Mouse (Mus musculus) liver, adult (tissue): Measurements from ENCODE around the gene Kif17.

ENCODE experiments used
- GATA4 ChIP-seq: IDR thresholded peaks from 2 replicates; pipeline ENCODE4 v1.6.1; 2014; ENCODE audit warnings: mild to moderate bottlenecking, low read length; ENCODE audit not compliant: insufficient replicate concordance

Kif17 gene

DNA sequence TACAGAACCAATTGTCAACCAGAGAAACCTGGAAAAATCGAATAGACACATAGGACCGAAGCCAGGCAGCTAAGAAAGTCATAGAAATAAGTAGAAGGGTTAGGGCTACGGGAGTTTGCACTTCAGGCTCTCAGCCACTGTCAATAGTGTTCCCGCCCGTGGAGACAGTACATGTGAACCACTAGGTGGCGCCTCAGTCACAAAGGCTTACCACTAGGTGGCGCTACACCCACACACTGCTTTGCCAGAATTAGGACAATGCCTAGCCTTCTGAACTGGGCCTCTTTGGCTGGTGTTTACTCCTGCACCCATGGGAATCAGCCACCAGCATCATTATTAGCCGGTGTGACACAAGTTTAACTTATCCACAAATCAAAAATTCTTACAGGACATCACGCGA lies 69.3 kb downstream of the Kif17 start:
- no peak for TF ChIP-seq GATA4

DNA sequence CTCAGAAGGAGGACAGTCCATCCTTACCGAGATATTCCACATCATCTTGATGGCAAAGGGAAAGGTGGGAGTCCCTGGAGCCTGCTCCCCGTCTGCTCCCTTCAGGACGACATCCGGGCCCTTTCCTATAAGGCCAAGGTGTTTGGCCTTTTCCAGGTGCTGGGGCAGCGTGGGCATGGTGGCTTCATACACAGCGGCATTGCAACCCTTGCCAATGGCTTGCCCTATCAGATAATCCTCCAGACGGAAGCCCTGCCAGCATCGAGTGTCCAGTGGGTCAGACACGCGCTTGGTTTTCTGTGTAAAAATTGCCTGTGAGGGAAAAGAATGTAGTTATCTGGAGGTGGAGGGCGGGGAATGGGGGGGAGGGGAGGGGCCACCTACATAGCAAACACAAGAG lies 70.5 kb downstream of the Kif17 start:
- TF ChIP-seq GATA4: no peak

DNA sequence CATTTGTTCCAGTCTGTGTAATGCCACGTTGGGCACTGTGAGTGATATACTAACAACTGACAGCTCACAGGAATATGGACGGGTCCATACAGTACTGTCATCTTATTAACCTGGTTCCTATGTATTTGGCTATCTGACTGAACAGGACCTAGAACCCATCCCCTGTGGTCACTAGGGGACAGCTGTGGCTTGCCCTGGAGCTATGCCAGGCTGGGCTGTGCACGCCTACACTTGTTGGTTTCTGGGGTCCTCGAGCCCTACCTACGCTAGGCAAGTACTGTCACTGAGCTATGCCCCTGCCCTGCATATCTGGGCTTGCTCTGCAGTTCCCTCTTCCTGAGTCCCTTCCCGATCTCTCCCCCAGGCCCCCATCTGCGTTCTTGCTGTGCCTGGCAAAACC lies 71.3 kb downstream of the Kif17 start:
- TF ChIP-seq GATA4: no peak

DNA sequence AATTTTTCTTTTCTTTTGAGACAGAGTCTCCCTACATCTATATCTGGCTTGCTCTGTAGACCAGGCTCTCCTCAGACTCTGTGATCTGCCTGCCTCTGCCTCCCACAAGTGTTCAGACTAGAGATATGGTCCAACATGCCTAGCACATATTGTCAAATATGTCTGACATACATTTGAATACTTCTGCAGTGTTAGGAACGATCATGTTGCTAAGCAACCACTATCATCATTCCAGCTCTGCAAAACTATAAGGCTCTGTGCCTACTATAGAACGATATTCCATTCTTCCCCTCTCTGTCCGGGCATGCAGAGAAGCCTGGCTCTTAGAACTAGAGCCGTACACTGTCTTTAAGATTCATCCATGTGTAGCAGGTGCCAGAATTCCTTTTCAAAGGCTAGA lies 72.5 kb downstream of the Kif17 start:
- no peak for TF ChIP-seq GATA4

DNA sequence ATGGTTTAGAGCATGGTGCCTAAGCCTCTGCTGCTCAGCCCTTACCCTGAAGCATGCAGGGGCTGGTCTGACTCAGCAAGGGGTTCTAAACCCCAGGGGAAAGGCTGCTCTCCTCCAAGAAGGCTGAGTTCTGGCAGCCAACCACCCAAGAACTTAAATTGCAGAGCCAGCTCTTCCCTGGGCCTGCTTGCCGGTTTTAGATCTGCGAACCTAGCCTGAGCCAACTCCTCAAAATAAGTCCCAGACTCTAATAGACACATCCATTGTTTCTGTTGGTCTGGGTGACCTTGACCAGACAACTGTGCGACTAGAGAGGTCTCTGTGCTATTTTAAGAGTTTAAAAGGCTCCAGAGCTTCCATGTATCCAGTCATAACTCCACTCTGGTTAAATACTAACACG lies 73.5 kb downstream of the Kif17 start:
- TF ChIP-seq GATA4: no peak

DNA sequence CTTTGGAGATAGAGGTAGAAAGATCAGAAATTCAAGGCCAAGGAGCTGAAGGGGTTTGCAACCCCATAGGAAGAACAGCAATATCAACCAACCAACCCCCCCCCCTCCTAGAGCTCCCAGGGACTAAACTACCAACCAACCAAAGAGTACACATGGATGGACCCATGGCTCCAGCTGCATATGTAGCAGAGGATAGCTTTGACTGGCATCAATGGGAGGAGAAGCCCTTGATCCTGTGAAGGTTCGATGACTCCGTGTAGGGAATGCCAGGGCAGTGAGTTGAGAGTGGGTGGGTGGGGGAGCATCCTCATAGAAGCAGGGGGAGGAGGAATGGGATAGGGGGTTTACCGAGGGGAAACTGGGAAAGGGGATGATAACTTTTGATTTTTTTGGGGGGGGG lies 74.2 kb downstream of the Kif17 start:
- no peak for TF ChIP-seq GATA4

DNA sequence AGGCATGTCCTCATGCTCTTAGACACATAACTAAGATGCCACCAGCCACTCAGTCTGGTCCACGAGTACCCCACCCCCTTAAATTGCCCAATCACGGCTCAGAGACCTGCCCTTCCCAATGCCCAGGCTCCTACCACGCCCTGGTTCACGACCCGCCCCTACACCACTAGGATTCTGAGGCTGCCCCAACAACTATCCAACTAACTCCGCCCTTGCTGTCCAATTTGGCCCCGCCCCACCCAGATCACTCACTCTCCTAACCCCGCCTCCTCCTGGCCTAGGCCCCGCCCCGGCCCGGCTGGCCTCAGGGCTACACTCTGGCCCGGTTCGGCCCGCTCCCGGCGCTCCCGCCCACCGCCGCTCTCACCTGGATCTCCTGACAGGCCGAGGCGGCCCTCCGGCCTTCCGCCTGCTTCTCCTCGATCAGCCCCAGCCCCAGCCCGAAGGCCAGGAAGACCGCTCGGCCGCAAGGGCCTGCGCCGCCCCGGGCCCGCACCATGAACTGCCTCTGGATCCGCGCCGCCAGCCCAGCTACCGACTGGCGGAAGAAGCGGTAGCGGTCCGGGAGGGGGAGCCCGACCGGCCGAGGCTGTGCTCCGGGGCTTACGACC lies 75.3 kb downstream of the Kif17 start:
- no peak for TF ChIP-seq GATA4

DNA sequence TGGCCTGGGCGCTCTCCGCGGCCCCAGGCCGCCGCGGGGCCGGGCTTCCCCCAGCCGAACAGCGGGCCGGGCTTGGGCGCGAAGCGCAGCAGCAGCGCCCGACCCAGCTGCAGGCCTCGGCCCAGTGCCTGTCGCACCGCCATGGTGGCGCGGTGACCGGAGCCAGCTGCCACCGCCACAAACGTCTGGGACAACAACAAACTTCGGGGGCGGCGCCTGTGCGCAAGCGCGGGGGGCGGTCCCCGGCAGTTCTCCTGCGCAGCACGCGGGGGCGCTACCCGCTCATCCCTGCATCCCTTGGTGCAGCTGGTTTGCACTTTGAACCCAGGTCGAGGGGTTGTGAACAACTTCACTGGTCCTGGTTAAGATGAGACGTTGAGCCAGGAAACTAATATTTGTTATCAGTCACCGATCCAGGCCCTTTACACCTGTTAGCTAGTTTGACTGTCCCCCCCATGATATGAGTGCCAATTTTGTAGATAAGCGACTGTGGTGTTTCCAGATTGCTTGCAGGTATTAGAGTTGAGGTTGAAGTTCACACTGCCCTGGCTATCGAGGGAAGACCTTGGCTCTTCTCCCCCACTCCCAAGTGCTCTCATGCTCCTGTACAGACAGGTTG lies 76.0 kb downstream of the Kif17 start, which contains the start of gene Pink1:
Pink1 (minus strand) TSS at position 231 of the 619 bp plus-strand sequence.
- peak; percentile 93 for TF ChIP-seq GATA4

DNA sequence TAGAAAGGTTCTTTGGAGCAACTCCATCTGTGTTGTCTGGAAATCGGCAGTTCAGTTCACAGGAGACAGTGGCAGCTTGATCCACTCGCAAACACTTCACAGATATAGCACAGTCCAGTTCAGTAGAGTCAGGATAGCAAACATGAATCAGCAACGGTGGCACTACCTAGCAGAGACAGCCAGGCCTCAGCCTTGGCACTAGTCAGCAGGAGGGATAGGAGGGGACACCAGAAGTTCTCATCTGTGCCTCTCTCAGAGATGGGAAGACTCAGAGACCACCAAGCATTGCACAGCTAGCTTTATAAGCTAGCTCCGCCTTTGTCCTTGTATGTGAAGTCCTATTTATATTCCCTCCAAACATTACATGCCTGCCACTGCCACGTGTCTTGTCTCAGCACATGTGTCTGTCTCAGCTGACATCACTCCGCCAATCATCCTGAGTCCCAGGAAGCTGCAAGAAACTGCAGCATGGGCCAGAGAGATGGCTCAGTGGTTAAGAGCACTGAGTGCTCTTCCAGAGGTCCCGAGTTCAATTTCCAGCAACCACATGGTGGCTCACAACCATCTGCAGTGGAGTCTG lies 77.7 kb downstream of the Kif17 start:
- TF ChIP-seq GATA4: no peak

DNA sequence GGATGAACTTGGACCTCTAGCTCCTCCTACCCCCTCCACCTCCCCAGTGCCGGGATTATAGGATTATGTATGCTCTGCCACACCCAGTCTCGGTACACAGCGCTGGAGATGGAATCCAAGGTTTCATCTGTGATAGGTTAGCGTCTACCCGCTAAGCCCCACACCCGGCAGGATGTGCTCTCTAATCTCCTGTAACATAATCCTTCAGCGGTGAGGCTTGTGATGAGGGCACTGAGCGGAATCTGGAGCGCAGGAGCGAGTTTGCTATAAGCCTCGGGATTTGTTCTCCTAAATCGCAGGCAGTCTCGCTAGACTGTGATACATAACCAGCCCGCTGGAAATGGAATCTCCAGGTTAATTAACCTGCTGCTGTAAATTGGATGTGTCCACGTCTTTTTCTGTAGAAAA lies 80.0 kb downstream of the Kif17 start:
- no peak for TF ChIP-seq GATA4

DNA sequence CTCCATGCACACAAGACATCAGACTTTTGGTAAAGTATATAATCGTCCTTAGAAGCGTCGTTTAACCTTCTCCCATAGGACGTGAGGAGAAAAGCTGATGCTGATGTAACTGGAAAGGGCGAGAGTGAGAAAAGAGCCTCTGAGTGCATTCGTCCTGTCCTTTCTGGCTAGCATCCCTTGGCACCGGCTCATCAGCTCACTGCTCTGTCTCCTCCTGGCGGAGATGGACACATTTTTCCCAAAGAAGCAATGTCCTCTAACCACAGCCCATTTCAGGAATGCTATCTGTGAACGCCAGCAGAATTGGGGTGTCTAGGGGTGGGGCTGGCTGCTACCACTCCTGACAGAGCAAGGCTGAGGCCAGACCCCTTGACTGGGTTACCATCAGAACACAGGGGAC lies 81.4 kb downstream of the Kif17 start:
- no peak for TF ChIP-seq GATA4

DNA sequence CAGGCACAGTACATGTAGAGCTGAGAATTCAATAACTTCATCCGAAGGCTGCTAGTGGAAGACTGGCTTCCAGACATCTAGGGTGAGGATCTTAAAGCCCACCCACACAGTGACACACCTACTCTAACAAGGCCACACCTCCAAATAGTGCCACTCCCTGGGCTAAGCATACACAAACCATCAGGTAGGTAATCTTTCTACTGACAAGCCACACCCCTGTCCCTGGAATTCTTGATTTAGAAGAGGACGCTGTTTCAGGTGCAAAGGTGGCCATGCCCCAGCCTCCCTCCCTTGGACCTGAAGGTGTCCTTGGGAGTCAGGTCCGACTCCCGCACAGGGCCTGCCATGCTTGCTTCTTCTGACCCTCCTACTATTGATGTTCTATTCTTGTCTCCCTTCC lies 82.9 kb downstream of the Kif17 start:
- TF ChIP-seq GATA4: no peak

DNA sequence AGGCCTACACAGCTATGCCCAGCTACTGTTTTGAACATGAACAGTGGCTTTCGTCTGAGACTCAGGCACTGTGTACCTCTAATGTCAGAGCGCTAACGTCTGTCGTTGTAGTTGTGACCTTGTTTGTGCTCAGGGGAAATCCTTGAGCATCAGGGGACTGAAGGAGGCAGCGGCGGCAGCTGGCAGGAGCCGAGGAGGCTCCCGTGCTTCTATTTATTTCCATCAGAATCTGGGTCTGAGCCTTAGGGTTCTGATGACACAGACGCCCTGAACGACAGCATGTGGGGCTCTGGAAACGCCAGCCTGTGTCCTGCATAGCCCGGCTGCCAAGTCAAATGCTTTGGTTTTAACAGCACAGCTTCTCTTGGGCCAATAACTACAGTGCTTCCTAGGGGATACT lies 84.8 kb downstream of the Kif17 start:
- TF ChIP-seq GATA4: no peak

DNA sequence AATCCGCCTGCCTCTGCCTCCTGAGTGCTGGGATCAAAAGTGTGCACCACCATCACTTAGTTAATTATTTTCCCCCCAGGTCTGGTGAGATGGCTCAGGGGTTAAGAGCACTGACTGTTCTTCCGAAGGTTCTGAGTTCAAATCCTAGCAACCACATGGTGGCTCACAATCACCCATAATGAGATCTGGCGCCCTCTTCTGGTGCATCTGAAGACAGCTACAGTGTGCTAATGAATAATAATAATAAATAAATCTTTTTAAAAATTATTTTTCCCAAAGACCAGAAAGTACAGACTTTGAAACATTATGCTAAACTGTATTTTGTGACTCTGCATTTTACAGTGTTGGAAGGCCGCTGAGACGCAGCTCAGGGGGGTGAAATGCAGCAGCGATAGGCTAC lies 85.4 kb downstream of the Kif17 start:
- no peak for TF ChIP-seq GATA4

DNA sequence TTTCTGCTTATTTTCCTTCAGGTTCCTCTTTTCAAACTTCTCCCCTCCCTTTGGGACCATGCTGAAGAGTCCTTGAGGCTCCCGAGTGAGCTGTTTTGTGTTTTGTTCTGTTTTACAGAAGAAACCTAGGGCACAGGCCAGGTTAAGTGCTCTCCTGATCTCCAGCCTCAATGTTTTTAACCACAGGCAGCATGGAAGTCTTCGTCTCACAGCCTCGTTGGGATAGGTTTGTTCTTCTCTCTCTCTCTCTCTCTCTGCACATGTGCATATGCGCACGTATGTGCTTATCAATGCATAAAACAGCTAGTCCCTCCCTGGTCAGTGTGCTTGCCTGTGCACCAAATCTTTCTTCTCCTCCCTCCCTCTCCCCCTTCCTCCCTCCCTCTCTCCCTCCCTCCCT lies 86.6 kb downstream of the Kif17 start:
- TF ChIP-seq GATA4: no peak

DNA sequence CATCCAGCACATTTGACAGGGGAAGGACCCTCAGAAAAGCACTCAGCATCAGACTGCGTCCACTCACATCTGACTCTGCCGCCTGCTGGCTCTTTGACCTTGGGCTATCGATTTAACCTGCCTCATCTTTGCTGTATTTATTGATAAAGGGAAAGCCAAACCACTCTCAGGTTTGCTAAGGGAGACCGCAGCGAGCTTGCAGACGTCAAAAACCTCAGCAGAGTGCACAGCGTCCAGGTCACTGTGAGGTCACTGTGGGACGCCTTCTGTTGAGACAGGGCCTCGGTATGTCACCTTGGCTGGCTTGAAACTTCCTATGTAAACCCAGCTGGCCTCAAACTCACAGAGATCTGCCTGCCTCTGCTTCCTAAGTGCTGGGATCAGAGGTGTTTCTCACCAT lies 87.1 kb downstream of the Kif17 start:
- no peak for TF ChIP-seq GATA4

DNA sequence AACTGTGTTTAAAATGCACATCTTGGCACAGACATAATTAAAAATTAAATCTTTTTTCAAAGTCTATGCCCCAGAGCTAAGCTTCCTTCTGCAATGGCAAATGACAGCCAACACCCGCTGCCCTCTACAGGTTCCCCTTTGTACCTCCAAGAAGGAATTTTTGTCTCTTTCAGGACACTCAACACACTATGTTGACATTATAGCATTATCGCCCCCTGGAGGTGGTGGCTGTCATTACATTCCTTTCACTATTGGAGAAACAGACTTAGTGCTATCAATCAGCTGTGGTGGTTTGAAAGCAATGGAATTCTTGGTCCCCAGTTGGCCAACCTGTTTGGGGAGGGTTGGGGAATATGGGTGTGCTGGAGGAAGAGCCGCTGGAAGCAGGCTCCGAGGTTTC lies 89.7 kb downstream of the Kif17 start:
- no peak for TF ChIP-seq GATA4
